Mouse (Mus musculus) cerebellum, adult 11 months (tissue): ENCODE data around the gene Acot9.

Experiments
- DNase-seq: peaks from one replicate; pipeline ENCODE4 v3.0.0; 2022

The Acot9 gene

DNA sequence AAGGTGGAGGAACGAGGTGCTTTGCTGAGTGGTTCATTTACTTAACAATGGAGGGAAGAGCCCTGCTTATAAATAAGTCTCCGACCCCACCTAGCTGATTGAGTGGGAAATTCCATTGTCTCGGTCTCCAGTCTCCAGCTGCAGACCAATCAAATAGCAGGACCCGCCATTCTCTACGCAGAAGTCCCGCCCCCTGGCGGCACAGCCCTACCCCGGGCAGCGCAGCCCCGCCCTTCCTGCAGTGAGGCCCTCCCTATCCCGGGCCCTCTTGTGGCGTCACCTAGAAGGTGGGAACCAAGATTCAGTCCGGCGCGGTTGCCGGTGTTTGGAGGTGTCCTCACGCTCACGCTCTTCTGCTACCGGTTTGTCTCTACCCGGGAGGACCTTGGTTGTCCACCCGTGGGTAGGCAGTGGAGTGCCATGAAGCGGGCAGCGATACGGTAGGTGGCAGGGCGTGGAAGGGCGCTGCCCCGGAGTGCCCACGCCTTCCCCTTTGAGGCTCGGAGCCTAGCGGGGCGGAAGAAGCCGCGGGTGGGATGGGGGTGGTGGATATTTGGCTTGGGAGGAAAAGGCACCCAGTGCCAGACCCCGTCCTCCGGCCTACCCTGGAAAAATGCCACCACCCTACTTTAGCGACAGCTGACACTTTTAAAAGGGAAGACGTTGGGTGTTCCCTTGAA lies at the start of gene Acot9:
Gene Acot9, plus strand, starts transcription at position 209 of the 680 bp plus-strand sequence.
- DNase-seq = peak; percentile 82

- no peak for DNase-seq
These were observed 47.7 kb upstream of the Acot9 start for GRCm38 (mm10) chrX:155214291-155215136.

DNA sequence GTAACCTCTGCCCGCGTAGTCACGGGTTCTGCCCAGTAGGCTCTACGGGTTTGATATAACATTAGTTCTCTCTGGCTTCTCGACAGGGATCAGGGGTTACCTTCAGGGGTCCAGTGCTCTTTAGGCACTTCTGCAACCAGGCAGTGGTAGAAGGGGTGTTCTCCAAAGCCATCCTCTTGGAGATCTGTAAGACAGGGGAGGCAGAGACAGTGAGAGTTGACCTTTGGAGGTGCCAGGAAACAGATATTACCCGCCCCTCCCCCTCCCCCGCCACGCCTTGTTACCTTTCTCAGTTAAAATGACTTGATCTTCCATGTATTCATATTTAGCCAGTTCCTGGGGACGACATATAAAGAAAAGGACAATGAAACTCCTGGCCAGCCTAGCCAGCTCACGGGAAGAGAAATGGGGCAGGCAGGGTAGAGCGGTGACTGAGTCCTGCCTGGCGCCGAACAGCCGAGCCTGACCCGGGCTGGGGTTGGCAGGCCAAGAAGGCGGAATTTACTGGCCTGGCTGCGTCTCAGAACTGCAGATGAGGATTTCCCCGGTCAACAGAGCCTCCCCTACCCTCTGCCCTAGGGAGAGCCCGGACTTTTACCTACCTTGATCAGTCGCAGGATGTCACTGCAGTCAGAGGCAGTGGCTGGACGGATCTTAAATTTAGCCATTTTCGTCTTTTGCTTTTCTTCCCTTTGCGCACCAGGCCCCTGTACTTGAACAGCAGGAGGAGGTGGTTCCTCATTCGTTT lies 46.6 kb upstream of the Acot9 start:
- DNase-seq = peak; percentile 20

GRCm38 (mm10) chrX:155216271-155216670 lies 46.0 kb upstream of the Acot9 start, which contains the start of gene Sat1:
Gene Sat1, minus strand, starts transcription at chrX:155216449.
- DNase-seq = peak; percentile 86

- DNase-seq = no peak
These were observed 44.0 kb upstream of the Acot9 start for GRCm38 (mm10) chrX:155218277-155218676.

- no peak for DNase-seq
These were observed 5.4 kb upstream of the Acot9 start for GRCm38 (mm10) chrX:155256856-155257255.

GRCm38 (mm10) chrX:155262915-155263252 lies 641 bp downstream of the Acot9 start:
- DNase-seq = no peak

GRCm38 (mm10) chrX:155278483-155278882 lies 16.2 kb downstream of the Acot9 start:
- no peak for DNase-seq

DNA sequence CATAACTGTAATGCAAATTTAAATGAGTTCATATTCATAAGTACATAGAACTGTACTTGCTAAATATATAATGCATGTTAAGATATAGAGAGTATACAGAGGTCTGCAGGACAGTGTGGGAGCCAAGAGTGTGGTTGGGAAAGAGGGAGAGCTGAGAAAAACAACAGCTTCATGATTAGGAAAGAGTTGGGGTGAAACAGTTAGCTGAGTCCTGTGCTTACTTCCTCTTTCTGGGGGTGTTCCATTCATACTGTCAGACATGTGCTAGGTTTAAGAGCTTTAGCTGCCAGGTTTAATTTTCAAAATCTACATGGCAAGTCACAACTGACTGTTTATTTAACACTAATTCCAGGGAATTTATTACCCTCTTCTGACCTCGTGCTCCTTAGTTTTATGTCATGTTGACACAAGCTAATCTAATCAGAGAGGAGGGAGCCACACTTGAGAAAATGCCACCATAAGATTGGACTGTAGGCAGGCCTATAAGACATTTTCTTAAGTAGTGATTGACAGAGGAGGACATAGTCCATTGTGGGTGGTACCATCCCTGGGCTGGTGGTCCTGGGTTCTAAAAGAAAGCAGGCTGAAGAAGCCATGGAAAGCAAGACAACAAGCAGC lies 18.3 kb downstream of the Acot9 start:
- no peak for DNase-seq

DNA sequence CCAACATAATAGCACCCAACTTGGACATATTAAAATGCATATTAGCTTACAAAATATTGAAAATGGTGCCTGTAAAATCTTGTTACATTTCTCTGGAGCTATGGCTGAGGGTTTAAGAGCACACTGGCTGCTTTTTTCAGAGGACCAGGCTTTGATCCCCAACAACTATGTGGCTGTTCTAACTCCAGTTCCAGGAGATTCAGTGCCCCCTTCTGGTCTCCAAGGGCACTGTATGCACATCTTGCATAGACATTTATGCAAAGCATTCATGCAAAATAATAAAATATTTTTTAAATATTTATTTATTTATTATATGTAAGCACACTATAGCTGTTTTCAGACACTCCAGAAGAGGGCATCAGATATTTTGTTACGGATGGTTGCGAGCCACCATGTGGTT lies 44.1 kb downstream of the Acot9 start:
- DNase-seq = no peak

- DNase-seq = no peak
These were observed 55.8 kb downstream of the Acot9 start for GRCm38 (mm10) chrX:155318005-155318404.

- DNase-seq = no peak
These were observed 75.3 kb downstream of the Acot9 start for GRCm38 (mm10) chrX:155337567-155337904.

DNA sequence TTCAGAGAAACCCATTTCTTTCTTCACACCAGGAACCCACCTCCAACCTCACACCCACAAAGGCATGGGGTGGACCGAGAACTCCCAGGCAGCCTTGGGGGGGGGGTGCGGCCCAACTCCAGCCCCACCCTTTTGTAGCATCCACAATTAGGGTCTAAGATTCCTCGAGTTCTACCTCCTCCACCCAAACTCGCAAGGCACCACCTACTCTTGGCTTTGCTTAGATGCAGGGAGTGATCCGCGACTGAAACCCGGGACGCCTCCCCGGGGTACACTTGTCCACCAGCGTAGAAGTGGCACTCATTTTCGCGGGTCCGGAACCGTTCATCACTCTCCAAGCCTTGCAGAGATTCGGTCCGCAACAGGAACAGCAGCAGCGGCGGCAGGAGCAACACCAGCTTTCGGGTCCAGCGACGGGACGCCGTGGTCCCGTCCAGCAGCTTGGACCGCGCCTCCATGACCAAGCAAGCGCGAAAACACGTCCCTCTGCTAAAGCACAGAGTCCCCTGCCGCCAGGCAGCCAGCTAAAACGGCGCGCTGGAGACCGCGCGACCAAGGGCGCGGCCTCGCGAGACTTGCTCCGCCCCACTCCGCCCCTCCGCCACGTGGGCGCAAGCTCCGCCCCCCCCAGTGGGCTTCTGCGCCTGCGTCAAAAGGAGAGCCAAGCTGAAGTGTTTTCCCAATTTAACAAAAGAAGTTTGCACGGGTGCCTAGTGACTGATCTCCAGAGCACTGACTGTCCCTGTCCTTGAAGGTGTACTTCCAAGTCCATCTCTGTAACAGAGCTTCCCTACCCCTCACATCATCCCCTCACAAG lies 75.9 kb downstream of the Acot9 start:
- peak; percentile 70 for DNase-seq

DNA sequence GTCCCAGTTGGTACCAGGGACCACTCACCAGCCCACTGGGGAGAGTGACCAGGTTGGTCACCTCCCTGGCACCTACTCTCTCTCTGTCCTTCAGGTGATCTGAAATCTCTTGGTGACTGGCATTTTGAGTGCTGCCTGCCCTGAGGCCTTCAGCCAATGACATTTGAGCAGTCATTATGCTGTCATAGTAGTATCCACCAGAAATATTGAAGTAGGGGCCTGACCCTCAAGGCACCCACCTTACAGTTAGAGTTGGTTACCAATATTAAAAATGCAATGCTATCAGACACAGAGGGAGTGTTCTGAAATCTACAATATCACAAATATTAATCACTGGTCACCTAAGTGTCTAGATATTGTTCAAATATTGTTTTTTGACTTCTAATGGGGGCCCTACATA lies 78.4 kb downstream of the Acot9 start, which contains the start of gene Prdx4:
Gene Prdx4, minus strand, starts transcription at position 101 of the 400 bp plus-strand sequence.
- no peak for DNase-seq

DNA sequence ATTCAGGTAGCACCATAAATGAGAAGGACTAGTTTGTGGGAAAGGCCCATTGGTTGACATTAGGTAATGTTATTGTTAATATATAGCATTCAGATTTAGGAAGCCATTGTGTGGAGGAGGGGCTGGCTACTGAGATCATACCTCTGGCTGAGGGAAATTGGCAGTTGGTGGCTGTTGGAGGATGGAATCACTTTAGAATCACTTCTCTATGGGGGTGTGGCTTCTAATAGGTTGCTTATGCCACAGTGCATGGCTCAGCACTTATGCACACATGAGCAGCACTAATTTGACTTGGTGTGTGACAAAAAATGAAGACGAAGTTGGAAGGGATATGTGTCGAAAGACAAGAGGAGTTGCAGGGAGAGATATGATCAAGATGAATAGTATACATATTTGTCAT lies 84.0 kb downstream of the Acot9 start:
- DNase-seq = no peak
